Mouse (Mus musculus): ENCODE data around the gene Sik2.

Sik2 gene

DNA sequence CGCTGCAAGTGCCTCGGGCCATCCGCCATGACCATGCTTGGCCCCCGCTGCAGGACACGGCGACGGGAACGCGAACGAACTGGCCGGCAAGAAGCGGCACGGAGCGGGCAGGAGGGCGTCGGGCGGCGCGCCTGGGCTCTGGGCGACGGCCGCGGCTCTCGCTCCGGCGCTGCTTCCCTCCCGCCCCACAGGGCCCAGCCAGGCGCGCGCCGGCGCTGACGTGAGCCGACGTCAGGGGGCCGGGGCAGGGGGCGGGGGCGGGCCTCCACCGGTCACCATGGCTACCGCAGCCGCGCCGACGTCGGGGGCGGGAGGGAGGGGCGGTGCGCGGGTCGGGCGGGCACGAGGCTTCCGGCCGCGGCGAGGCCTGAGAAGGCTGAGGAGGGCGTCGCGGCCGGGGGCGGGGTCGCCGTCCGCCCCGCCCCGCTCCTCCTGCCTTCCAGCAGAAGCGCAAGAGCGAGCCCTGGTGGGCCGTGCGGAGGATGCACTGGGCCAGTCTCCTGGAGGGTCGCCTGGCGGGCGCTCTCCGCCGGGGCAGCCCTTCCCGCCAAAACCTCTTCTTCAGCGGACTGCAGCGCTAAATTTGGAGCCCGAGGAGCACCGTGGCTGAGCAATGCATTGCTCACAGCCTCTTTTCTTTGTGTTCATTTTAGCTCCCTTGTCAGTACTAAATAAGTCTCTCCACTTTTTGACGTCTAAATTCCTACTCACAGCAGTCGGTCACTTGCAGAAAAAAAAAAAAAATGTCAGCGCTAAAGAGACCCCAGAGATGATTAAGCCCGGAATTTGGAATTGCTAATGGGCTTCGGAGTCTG, at the start of gene Sik2:
Gene Sik2, minus strand, starts transcription at position 233 of the 815 bp plus-strand sequence.
- DNase-seq (ENCODE audit: low read depth, low spot score): peak; percentile 90

GRCm38 (mm10) chr9:51056360-51057324, 47.8 kb upstream of the Sik2 start:
- DNase-seq (ENCODE audit: low read depth, low spot score): no peak

DNA sequence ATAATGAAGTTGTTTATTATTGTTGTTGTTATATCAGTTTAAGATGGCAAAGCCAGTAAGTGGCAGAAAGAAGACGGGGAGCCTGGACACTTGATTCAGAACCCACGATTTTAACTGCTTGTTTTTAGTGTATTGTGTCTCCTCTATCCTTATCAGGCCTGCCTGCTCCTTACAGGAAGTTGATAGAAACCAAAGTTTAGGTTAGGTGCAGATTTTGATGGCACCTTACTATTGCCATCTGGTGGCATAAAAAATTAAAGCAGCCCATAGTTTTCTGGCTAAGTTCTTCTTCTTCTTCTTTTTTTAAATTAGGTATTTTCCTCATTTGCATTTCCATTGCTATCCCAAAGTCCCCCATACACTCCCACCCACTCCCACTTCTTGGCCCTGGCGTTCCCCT, 43.3 kb upstream of the Sik2 start:
- no peak for DNase-seq (ENCODE audit: low read depth, low spot score)

DNA sequence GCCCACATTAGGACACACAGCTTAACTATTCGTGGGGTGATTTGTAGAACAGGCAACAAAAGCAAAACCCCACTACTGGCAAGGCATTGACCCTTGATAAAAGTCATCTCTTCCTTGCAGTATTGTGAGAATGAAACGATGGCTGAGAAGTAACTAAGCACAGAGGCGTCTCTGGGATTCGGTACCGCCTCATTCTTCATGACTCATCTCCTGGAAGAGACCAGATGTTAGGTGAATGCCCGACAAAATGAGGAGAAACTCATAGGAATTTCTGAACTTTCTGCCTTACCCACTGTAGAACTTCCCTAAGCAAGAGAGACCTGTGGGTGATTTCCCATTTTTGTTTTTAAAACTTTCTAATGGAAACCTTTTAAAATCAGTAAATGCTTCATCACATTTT, 33.3 kb upstream of the Sik2 start:
- no peak for DNase-seq (ENCODE audit: low read depth, low spot score)

GRCm38 (mm10) chr9:51041491-51041980, 32.7 kb upstream of the Sik2 start:
- no peak for DNase-seq (ENCODE audit: low read depth, low spot score)

DNA sequence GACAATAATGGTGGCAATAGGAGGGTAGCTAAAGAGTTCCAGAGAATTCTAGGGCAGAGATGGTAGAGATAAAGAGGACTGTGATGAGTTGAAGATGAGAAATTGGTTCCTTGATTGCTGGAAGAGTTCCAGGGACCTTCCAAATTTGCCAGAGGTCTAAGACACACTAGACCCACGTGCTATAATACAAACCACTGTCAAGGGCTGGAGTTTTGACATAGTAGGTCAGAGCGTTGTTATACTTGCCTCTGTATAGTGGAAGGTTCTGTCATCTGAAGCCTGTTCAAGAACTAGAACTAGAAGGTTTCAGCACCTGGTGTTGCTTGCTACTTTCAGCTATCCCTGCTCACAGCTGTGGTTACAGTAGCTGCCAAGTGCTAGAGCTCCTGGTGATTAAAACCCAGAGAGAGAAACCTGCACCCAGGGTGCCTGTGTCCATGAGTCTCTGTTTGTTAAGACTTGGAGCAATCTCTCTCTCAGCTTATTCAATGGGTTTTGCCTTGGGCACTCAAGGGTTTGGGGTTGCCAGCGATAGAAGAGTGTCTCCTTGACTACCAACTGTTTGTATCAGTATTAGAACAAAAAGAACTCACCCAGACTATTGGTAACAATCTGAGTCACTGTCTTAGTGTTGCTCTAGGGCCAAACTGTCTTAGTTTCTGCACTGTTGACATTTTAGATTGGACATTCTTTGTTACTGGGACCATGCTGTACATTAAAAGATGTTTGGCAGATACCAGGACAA, 24.1 kb upstream of the Sik2 start:
- no peak for DNase-seq (ENCODE audit: low read depth, low spot score)

- no peak for DNase-seq (ENCODE audit: low read depth, low spot score)
Observed at GRCm38 (mm10) chr9:51032291-51032690, 23.4 kb upstream of the Sik2 start.

DNA sequence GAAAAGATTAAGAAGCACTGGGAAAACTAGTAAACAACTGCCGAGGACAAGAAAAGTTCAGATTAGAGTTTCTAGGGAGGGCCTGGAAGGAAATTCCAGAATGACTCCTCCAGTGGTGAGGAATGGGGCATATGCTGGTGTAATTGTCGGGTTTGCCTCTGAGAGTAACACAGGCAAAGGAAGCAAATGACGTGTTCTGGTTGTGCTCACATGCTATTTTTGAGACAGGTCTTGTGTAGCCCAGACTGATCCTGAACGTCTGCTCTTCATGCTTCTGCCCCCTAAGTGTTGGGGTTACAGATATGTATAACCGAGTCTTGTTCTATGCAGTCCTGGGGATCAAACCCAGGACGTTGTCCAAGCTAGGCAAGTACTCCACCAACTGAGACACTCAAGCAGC, 22.7 kb upstream of the Sik2 start:
- DNase-seq (ENCODE audit: low read depth, low spot score): no peak

DNA sequence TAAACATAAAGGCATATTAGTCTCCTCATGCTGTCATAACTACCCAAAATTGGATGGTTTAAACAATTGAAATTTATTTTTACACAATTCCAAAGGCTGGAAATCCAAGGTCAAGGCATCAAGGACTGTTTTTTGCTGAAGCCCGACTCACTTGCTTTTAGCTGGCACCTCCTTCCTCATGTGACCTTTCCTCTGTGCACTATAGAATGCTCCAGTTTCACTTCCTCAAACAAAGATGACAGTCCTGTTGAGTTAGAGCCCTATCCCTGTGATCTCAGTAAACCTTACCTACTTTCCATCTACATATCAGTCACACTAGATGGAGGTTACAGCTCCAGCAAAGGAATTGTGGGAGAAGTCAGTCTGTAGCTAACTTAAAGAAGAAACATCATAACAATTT, 21.3 kb upstream of the Sik2 start:
- no peak for DNase-seq (ENCODE audit: low read depth, low spot score)

DNA sequence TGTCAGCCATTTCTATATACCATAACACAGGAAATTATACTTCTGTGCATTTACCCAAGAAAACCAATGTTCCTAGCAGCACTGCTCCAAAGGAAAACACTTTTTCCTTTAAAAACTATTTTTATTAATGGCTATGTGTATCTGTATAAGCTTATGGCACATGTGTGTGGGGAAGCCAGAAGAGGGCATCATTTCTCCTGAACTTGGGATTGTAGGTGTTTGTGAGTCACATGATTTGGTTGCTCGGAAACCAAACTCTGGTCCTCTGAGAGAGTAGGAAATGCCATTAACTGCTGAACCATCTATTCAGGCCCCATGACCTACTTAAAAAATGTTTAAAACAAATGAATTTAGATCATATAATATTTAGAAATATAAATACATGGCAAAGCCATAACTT, 18.1 kb upstream of the Sik2 start:
- DNase-seq (ENCODE audit: low read depth, low spot score): no peak

- no peak for DNase-seq (ENCODE audit: low read depth, low spot score)
Observed at GRCm38 (mm10) chr9:51021123-51021795, 12.4 kb upstream of the Sik2 start.

DNA sequence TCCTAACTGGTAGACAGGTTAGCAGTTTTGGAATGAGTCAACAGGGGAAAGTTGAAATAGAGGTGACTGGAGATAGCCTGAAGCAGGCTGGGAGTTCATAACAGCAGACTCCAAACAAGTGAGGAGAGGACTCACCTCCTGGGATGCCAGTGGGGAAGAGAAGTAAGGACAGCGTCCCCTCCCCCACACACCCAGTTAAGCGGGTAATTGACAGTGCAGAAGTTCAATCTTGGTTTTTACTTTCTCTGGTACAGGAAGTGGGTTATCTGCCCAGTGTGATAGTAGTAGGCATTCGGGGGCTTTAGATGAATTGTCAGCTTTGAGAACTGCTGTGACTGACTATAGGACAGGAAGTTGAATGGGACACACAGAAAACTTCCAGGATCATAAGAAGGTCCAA, 11.5 kb upstream of the Sik2 start:
- DNase-seq (ENCODE audit: low read depth, low spot score): no peak

DNA sequence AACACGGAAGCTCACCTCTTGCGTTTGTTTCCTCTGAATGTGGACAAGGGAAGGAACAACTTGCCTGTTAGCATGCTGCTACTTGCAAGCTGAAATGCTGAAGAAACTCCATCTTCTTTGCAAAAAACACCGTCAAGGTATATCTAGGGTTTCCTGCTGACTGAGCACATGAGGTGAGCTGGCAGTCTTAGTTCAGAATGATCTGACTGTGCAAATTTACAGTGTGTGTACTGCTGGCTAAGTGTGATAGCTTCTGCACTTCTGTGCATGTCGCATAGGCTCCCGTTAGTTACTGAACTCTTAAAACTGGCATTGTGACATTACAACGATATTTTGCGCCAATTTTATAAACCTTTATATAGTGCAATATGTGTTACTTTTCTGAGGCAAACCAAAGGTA, 10.8 kb upstream of the Sik2 start:
- no peak for DNase-seq (ENCODE audit: low read depth, low spot score)

DNA sequence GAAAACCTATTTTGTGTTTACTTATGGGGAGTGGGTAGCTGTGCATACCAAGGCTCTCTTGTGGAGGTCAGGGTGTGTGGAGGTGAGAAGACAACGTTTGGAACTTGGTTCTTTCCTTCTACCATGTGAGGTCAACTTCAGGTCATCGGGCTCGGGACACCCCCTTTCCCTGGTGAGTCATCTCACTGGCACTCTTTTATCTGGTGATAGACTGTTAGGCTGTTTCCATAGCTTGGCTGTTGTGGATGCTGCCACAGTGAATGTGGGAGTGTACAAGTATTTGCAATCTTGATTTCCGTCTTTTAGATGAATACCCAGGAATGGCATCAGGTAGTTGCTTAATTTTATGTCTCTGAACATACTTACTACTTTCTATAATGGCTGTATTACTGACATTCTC, 6.9 kb upstream of the Sik2 start:
- DNase-seq (ENCODE audit: low read depth, low spot score): no peak

GRCm38 (mm10) chr9:51013644-51014043, 4.8 kb upstream of the Sik2 start:
- no peak for DNase-seq (ENCODE audit: low read depth, low spot score)

GRCm38 (mm10) chr9:51009656-51009950, 730 bp upstream of the Sik2 start:
- DNase-seq (ENCODE audit: low read depth, low spot score): peak; percentile 13

DNA sequence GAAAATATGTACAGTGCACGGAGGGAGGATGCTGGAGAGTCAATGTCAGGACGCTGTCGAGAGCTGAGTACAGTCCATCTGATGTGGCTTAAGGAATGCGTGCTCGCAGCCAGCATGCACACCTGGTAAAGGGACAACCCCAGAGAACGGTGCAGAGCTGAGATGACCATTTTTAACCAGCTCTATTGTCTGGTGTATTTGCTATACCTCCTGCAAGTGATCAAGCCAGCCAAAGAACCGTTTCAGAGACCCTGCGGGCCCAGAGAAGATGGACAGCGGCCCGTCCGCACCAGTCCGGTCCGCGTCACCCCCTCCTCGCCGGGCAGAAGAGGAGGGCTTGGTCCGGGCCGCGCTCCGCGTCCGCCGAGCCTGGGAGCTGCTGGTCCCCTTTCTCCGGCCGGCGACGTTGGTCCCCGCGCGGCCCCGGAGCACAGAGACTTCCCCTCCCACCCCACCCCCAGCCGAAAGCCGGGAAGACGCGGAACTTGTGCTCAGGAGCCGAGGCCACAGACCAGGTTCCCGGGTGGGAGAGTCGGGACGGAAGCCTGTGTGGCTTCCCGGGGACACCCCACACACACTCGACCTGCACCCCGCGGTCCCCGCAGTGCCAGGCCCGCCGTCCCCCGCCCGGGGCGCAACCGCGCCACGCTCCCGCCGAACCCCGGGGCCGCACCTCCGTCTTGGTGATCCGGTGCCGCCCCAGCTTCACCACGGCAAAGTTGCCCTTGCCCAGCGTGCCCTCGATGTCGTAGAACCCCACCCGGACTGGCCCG, 619 bp downstream of the Sik2 start:
- DNase-seq (ENCODE audit: low read depth, low spot score): peak; percentile 20

- DNase-seq (ENCODE audit: low read depth, low spot score): no peak
Observed at GRCm38 (mm10) chr9:51007726-51008067, 1.2 kb downstream of the Sik2 start.

- DNase-seq (ENCODE audit: low read depth, low spot score): peak; percentile 55
Observed at GRCm38 (mm10) chr9:51006846-51007245, 2.0 kb downstream of the Sik2 start.

- no peak for DNase-seq (ENCODE audit: low read depth, low spot score)
Observed at GRCm38 (mm10) chr9:51004062-51004461, 4.8 kb downstream of the Sik2 start.

DNA sequence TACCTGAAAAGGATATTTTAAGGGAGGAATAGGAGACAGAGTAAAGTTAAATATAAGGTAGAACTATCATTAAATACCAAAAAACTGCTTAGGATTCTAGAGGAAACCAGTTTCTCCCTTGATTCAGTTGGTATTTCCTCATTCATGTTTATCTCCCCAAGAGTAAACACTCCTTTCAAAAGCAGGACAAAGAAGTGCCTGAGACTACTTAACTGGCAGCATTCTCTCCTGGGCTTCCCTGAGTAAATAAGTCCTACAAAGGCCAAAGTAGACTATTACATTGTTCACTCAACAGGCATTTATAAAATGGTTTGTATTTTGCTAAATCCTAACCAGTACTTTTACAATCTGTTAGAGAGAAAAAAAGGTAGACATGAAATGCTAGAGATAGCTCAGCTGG, 22.2 kb downstream of the Sik2 start:
- no peak for DNase-seq (ENCODE audit: low read depth, low spot score)

Measured in retina, postnatal 7 days (tissue).